Mouse (Mus musculus) hindbrain, embryonic 10.5 days (tissue): ENCODE data around the gene Bri3. TPM values are rescaled to one million over a fixed set of nuclear protein-coding genes. Genes with fewer than 3 reads are reported as not detected.
"Not testable (repeated sequence)": the region's sequence is repeated elsewhere in the genome, so short reads cannot be mapped to it uniquely, and the experiment has no call there.

Experiments
- DNase-seq: peaks from one replicate; pipeline ENCODE4 v3.0.0-alpha.2; 2017; ENCODE audit warnings: low spot score
- H3K27ac ChIP-seq: fragments of 300-500 bp; sonication (generic); 2 replicates; pipeline ENCODE4 v1.5.1; 2016; ENCODE audit warnings: mild to moderate bottlenecking, moderate library complexity
- H3K27me3 ChIP-seq: fragments of 300-500 bp; sonication (generic); 2 replicates; pipeline ENCODE4 v1.6.1; 2016; ENCODE audit warnings: mild to moderate bottlenecking; ENCODE audit not compliant: poor library complexity, insufficient read depth, severe bottlenecking
- H3K36me3 ChIP-seq: fragments of 300-500 bp; sonication (generic); 2 replicates; pipeline ENCODE4 v1.6.1; 2016; ENCODE audit warnings: mild to moderate bottlenecking, moderate library complexity
- H3K4me1 ChIP-seq: fragments of 300-500 bp; sonication (generic); replicated peaks from 2 replicates; pipeline ENCODE4 v1.6.1; 2016; ENCODE audit warnings: mild to moderate bottlenecking
- H3K4me3 ChIP-seq: fragments of 300-500 bp; sonication (generic); 2 replicates; pipeline ENCODE4 v1.5.1; 2016; ENCODE audit warnings: mild to moderate bottlenecking, moderate library complexity
- H3K9me3 ChIP-seq: fragments of 300-500 bp; sonication (generic); 2 replicates; pipeline ENCODE4 v1.6.1; 2016; ENCODE audit warnings: mild to moderate bottlenecking, moderate library complexity
- WGBS: fragments of 180-500 bp; shearing (Covaris S2); methylation state at CpG from one replicate; pipeline ENCODE4 v1.1.7; 2016; 5-methylcytosine and 5-hydroxymethylcytosine counted together
- polyA plus RNA-seq: library from polyadenylated mRNA; unstranded; fragments of >200 nt; fragmentation: Nextera tagmentation; extraction: Ambion mirVana; gene quantifications from 2 replicates; pipeline ENCODE4 v1.2.1, GENCODE M21; 2016

Gene Bri3
- polyA plus RNA-seq, 1 experiment from 2014 or later = 157 TPM

- Histone ChIP-seq H3K27ac (no peak overlapping the region), H3K27me3 (no peaks in the 10 kb centered on the region), H3K4me1 (peaks cover 13% of the 10 kb centered on the region; the same call in 1 of the 2 replicates), H3K36me3 (no peaks in the 10 kb centered on the region), H3K9me3 (no peaks in the 10 kb centered on the region), H3K4me3 (no peak overlapping the region)
- WGBS = 90% methylated on average over 3 of the region's 3 CpGs
- DNase-seq = no peak
Measured at GRCm38 (mm10) chr5:144322717-144323116, 78.5 kb downstream of the Bri3 start.

- H3K27ac ChIP-seq = no peak overlapping the region
- no peaks in the 10 kb centered on the region for H3K4me1 ChIP-seq
- no peak overlapping the region for H3K4me3 ChIP-seq
- 93% methylated on average over 11 of the region's 11 CpGs for WGBS
- no peaks in the 10 kb centered on the region for H3K9me3 ChIP-seq
- DNase-seq = no peak
- no peaks in the 10 kb centered on the region for H3K27me3 ChIP-seq
- H3K36me3 ChIP-seq = no peaks in the 10 kb centered on the region
Measured at GRCm38 (mm10) chr5:144334010-144334409, 89.8 kb downstream of the Bri3 start.

- not testable (repeated sequence) for DNase-seq, H3K36me3 ChIP-seq, H3K9me3 ChIP-seq, H3K27me3 ChIP-seq, H3K4me3 ChIP-seq, H3K27ac ChIP-seq, H3K4me1 ChIP-seq
- 87% methylated on average over 6 of the region's 6 CpGs for WGBS
Measured at GRCm38 (mm10) chr5:144335357-144335756, 91.1 kb downstream of the Bri3 start.

GRCm38 (mm10) chr5:144338787-144339186 is 94.5 kb downstream of the Bri3 start:
- 55% methylated on average over 1 of the region's 1 CpGs for WGBS
- Histone ChIP-seq H3K36me3 (no peaks in the 10 kb centered on the region), H3K4me3 (no peak overlapping the region), H3K27me3 (no peaks in the 10 kb centered on the region), H3K27ac (no peak overlapping the region), H3K4me1 (0 out of 2 replicates have a peak, but pooled peaks cover 9% of the 10 kb centered on the region), H3K9me3 (no peaks in the 10 kb centered on the region)
- DNase-seq = no peak

GRCm38 (mm10) chr5:144341085-144341484 is 96.8 kb downstream of the Bri3 start:
- no peak for DNase-seq
- Histone ChIP-seq H3K9me3 (no peaks in the 10 kb centered on the region), H3K27me3 (no peaks in the 10 kb centered on the region), H3K27ac (no peak overlapping the region), H3K36me3 (no peaks in the 10 kb centered on the region), H3K4me3 (no peak overlapping the region), H3K4me1 (0 out of 2 replicates have a peak, but pooled peaks cover 9% of the 10 kb centered on the region)
- WGBS = 68% methylated on average over 1 of the region's 1 CpGs

- Histone ChIP-seq H3K27ac (no peak overlapping the region), H3K4me1 (0 out of 2 replicates have a peak, but pooled peaks cover 9% of the 10 kb centered on the region), H3K27me3 (no peaks in the 10 kb centered on the region), H3K36me3 (no peaks in the 10 kb centered on the region), H3K9me3 (no peaks in the 10 kb centered on the region), H3K4me3 (no peak overlapping the region)
- WGBS = 86% methylated on average over 6 of the region's 6 CpGs
- DNase-seq = no peak
Measured at GRCm38 (mm10) chr5:144344592-144344991, 100.4 kb downstream of the Bri3 start.

GRCm38 (mm10) chr5:144351185-144351584 is 106.9 kb downstream of the Bri3 start:
- no peaks in the 10 kb centered on the region for H3K9me3 ChIP-seq
- H3K4me1 ChIP-seq = no peaks in the 10 kb centered on the region
- WGBS = 11% methylated on average over 8 of the region's 8 CpGs
- no peak overlapping the region for H3K4me3 ChIP-seq
- H3K36me3 ChIP-seq = no peaks in the 10 kb centered on the region
- peaks cover 9% of the 10 kb centered on the region for H3K27me3 ChIP-seq
- H3K27ac ChIP-seq = no peak overlapping the region
- no peak for DNase-seq

GRCm38 (mm10) chr5:144352250-144353047 is 108.2 kb downstream of the Bri3 start:
- Histone ChIP-seq H3K4me3 (no peak overlapping the region), H3K27me3 (peaks cover 19% of the 10 kb centered on the region), H3K36me3 (no peaks in the 10 kb centered on the region), H3K4me1 (peaks cover 5% of the 10 kb centered on the region), H3K27ac (no peak overlapping the region), H3K9me3 (no peaks in the 10 kb centered on the region)
- 87% methylated on average over 9 of the region's 9 CpGs for WGBS
- DNase-seq = no peak

GRCm38 (mm10) chr5:144356776-144357455 is 112.7 kb downstream of the Bri3 start:
- Histone ChIP-seq H3K4me3 (peak overlapping the region; percentile 71), H3K4me1 (peaks cover 21% of the 10 kb centered on the region), H3K27me3 (peaks cover 30% of the 10 kb centered on the region), H3K9me3 (no peaks in the 10 kb centered on the region), H3K36me3 (no peaks in the 10 kb centered on the region), H3K27ac (peak overlapping the region; percentile 81)
- no peak for DNase-seq
- WGBS = 8% methylated on average over 17 of the region's 17 CpGs

GRCm38 (mm10) chr5:144357551-144357880 is 113.3 kb downstream of the Bri3 start:
- WGBS = 0% methylated on average over 27 of the region's 27 CpGs
- Histone ChIP-seq H3K4me3 (peak overlapping the region; percentile 71), H3K4me1 (peaks cover 21% of the 10 kb centered on the region), H3K9me3 (no peaks in the 10 kb centered on the region), H3K36me3 (no peaks in the 10 kb centered on the region), H3K27me3 (peaks cover 30% of the 10 kb centered on the region), H3K27ac (peak overlapping the region; percentile 81)
- DNase-seq = no peak

GRCm38 (mm10) chr5:144357881-144358591 is 113.8 kb downstream of the Bri3 start, which contains the start of gene Baiap2l1:
TSS of gene Baiap2l1 (minus strand) at chr5:144358112.
- Histone ChIP-seq H3K27ac (peak within 1 kb of the TSS; percentile 81), H3K36me3 (no peaks in the 10 kb centered on the region), H3K27me3 (peaks cover 30% of the 10 kb centered on the region), H3K4me1 (peaks cover 21% of the 10 kb centered on the region), H3K4me3 (peak within 1 kb of the TSS; percentile 71), H3K9me3 (no peaks in the 10 kb centered on the region)
- peak; percentile 94 for DNase-seq
- under 1% methylated on average over 60 of the region's 60 CpGs for WGBS

- Histone ChIP-seq H3K4me1 (peaks cover 21% of the 10 kb centered on the region), H3K27ac (peak overlapping the region; percentile 81; the same call in 1 of the 2 replicates), H3K4me3 (peak overlapping the region; percentile 71), H3K36me3 (no peaks in the 10 kb centered on the region), H3K9me3 (no peaks in the 10 kb centered on the region), H3K27me3 (peaks cover 30% of the 10 kb centered on the region)
- DNase-seq = no peak
- 7% methylated on average over 10 of the region's 10 CpGs for WGBS
Measured at GRCm38 (mm10) chr5:144358592-144358917, 114.3 kb downstream of the Bri3 start.

- H3K27ac ChIP-seq = no peak overlapping the region
- no peaks in the 10 kb centered on the region for H3K36me3 ChIP-seq
- no peaks in the 10 kb centered on the region for H3K9me3 ChIP-seq
- H3K4me3 ChIP-seq = no peak overlapping the region
- peaks cover 30% of the 10 kb centered on the region for H3K27me3 ChIP-seq
- peaks cover 21% of the 10 kb centered on the region for H3K4me1 ChIP-seq
- no peak for DNase-seq
- 82% methylated on average over 6 of the region's 6 CpGs for WGBS
Measured at GRCm38 (mm10) chr5:144359886-144360285, 115.6 kb downstream of the Bri3 start.
